Mouse (Mus musculus) CH12.LX (cell line): ENCODE measurements around the gene Stat5b. TPM values are rescaled to one million over a fixed set of nuclear protein-coding genes. Genes with fewer than 3 reads are reported as not detected.

Experiments
- DNase-seq: peaks from one replicate; pipeline ENCODE4 v3.0.0-alpha.2; 2013; ENCODE audit errors: extremely low read depth
- H3K27ac ChIP-seq: 2 replicates; pipeline ENCODE4 v1.5.1; 2012; ENCODE audit warnings: low read depth, mild to moderate bottlenecking, control low read depth, moderate library complexity; ENCODE audit not compliant: insufficient read depth
- H3K27me3 ChIP-seq: replicated peaks from 2 replicates; pipeline ENCODE3; 2012; ENCODE audit warnings: inconsistent platforms
- H3K36me3 ChIP-seq, 2 experiments: replicated peaks in 1 of 2; 2 replicates each; pipeline versions ENCODE3 to v1.6.1; 2012; ENCODE audit warnings: inconsistent platforms in 1 of 2, low read length in 1 of 2, mild to moderate bottlenecking in 1 of 2, mixed read lengths in 1 of 2, moderate library complexity in 1 of 2; ENCODE audit not compliant: control insufficient read depth in 1 of 2, insufficient read depth in 1 of 2
- H3K4me1 ChIP-seq, 2 experiments: 2 replicates each; pipeline ENCODE4 v1.6.1; 2012; ENCODE audit warnings: inconsistent platforms in 1 of 2, moderate library complexity in 1 of 2; ENCODE audit not compliant: insufficient read depth in 2 of 2, control insufficient read depth in 1 of 2
- H3K4me2 ChIP-seq: 2 replicates; pipeline ENCODE4 v1.6.1; 2012; ENCODE audit warnings: low read depth, mild to moderate bottlenecking, control low read depth; ENCODE audit not compliant: poor library complexity, insufficient read depth, severe bottlenecking
- H3K4me3 ChIP-seq, 3 experiments: fragments of 150-350 bp in 1 of 3; sonication (generic) in 1 of 3; replicated peaks in 1 of 3; 2 replicates each; pipeline versions ENCODE3 to v1.5.1; 2011 to 2012; ENCODE audit warnings: low read depth in 2 of 3, low read length in 2 of 3, mild to moderate bottlenecking in 2 of 3, moderate library complexity in 2 of 3, control low read depth in 1 of 3, improper control_type of control experiment in 1 of 3, inconsistent platforms in 1 of 3, mixed read lengths in 1 of 3; ENCODE audit not compliant: poor library complexity in 1 of 3
- H3K79me2 ChIP-seq: replicated peaks from 2 replicates; pipeline ENCODE4 v1.6.1; 2012; ENCODE audit warnings: mild to moderate bottlenecking, moderate library complexity; ENCODE audit not compliant: control insufficient read depth, poor library complexity, insufficient read depth, severe bottlenecking; ENCODE audit errors: extremely low read depth
- H3K9ac ChIP-seq: 2 replicates; pipeline ENCODE4 v1.6.1; 2012; ENCODE audit warnings: low read depth, mild to moderate bottlenecking, control low read depth, moderate library complexity; ENCODE audit not compliant: insufficient read depth
- H3K9me3 ChIP-seq: replicated peaks from 2 replicates; pipeline ENCODE3; 2012; ENCODE audit warnings: low read length, inconsistent platforms, mixed read lengths
- BHLHE40 ChIP-seq: IDR thresholded peaks from 2 replicates; pipeline ENCODE4 v1.6.1; 2011; ENCODE audit warnings: mild to moderate bottlenecking, low read depth, low read length, improper control_type of control experiment
- CTCF ChIP-seq, 2 experiments: IDR thresholded peaks in 1 of 2; conservative IDR thresholded peaks in 1 of 2; 2 replicates each; pipeline ENCODE4 v1.5.1; 2011 to 2012; ENCODE audit warnings: low read depth in 2 of 2, low read length in 2 of 2, improper control_type of control experiment in 1 of 2, inconsistent platforms in 1 of 2, mild to moderate bottlenecking in 1 of 2, moderate library complexity in 1 of 2
- E2F4 ChIP-seq: IDR thresholded peaks from 2 replicates; pipeline ENCODE4 v1.6.1; 2011; ENCODE audit warnings: low read depth, low read length, improper control_type of control experiment; ENCODE audit not compliant: insufficient replicate concordance
- GABPA ChIP-seq: IDR thresholded peaks from 2 replicates; pipeline ENCODE4 v1.6.1; 2012; ENCODE audit warnings: low read depth, low read length, improper control_type of control experiment, inconsistent platforms; ENCODE audit not compliant: insufficient replicate concordance
- IRF4 ChIP-seq: IDR thresholded peaks from 2 replicates; pipeline ENCODE4 v1.6.1; 2014; ENCODE audit warnings: low read depth, mild to moderate bottlenecking, inconsistent platforms, low read length, improper control_type of control experiment
- KAT2A ChIP-seq: IDR thresholded peaks from 2 replicates; pipeline ENCODE4 v1.6.1; 2012; ENCODE audit warnings: low read length, improper control_type of control experiment, inconsistent platforms; ENCODE audit not compliant: insufficient replicate concordance
- MAFK ChIP-seq: IDR thresholded peaks from 2 replicates; pipeline ENCODE4 v1.6.1; 2011; ENCODE audit warnings: low read length, improper control_type of control experiment; ENCODE audit not compliant: insufficient replicate concordance
- MAZ ChIP-seq: IDR thresholded peaks from 2 replicates; pipeline ENCODE4 v1.6.1; 2012; ENCODE audit warnings: low read depth, mild to moderate bottlenecking, inconsistent platforms, low read length, improper control_type of control experiment, moderate library complexity
- MEF2A ChIP-seq: IDR thresholded peaks from 2 replicates; pipeline ENCODE4 v1.6.1; 2014; ENCODE audit warnings: low read depth, mild to moderate bottlenecking, inconsistent platforms, low read length, improper control_type of control experiment, borderline replicate concordance
- MYC ChIP-seq: IDR thresholded peaks from 2 replicates; pipeline ENCODE4 v1.6.1; 2011; ENCODE audit warnings: low read depth, mild to moderate bottlenecking, improper control_type of control experiment, low read length
- NELFE ChIP-seq: IDR thresholded peaks from 2 replicates; pipeline ENCODE4 v1.6.1; 2011; ENCODE audit warnings: low read depth, low read length, improper control_type of control experiment
- NRF1 ChIP-seq: IDR thresholded peaks from 2 replicates; pipeline ENCODE4 v1.6.1; 2014; ENCODE audit warnings: low read depth, mild to moderate bottlenecking, inconsistent platforms, low read length, improper control_type of control experiment, moderate library complexity
- POLR2AphosphoS2 ChIP-seq: IDR thresholded peaks from 2 replicates; pipeline ENCODE4 v1.6.1; 2011; ENCODE audit warnings: low read depth, low read length, improper control_type of control experiment
- RAD21 ChIP-seq: IDR thresholded peaks from 2 replicates; pipeline ENCODE4 v1.6.1; 2011; ENCODE audit warnings: low read depth, mild to moderate bottlenecking, low read length, improper control_type of control experiment, moderate library complexity
- RCOR1 ChIP-seq: conservative IDR thresholded peaks from 2 replicates; pipeline ENCODE4 v1.6.1; 2012; ENCODE audit warnings: low read depth, mild to moderate bottlenecking, inconsistent platforms, low read length, improper control_type of control experiment
- SIN3A ChIP-seq: IDR thresholded peaks from 2 replicates; pipeline ENCODE4 v1.6.1; 2012; ENCODE audit warnings: low read length, improper control_type of control experiment, inconsistent platforms
- TBP ChIP-seq: conservative IDR thresholded peaks from 2 replicates; pipeline ENCODE4 v1.6.1; 2011; ENCODE audit warnings: low read depth, low read length, improper control_type of control experiment
- TCF12 ChIP-seq: IDR thresholded peaks from 2 replicates; pipeline ENCODE4 v1.6.1; 2014; ENCODE audit warnings: low read depth, mild to moderate bottlenecking, inconsistent platforms, low read length, improper control_type of control experiment
- UBTF ChIP-seq: IDR thresholded peaks from 2 replicates; pipeline ENCODE4 v1.6.1; 2012; ENCODE audit warnings: low read depth, mild to moderate bottlenecking, inconsistent platforms, low read length, improper control_type of control experiment, moderate library complexity
- USF1 ChIP-seq: IDR thresholded peaks from 2 replicates; pipeline ENCODE4 v1.6.1; 2014; ENCODE audit warnings: low read depth, mild to moderate bottlenecking, inconsistent platforms, low read length, improper control_type of control experiment
- USF2 ChIP-seq: conservative IDR thresholded peaks from 2 replicates; pipeline ENCODE4 v1.6.1; 2011; ENCODE audit warnings: low read depth, low read length, improper control_type of control experiment
- ZMIZ1 ChIP-seq: IDR thresholded peaks from 2 replicates; pipeline ENCODE4 v1.6.1; 2012; ENCODE audit warnings: low read depth, mild to moderate bottlenecking, inconsistent platforms, low read length, improper control_type of control experiment
- ZNF384 ChIP-seq: IDR thresholded peaks from 2 replicates; pipeline ENCODE4 v1.6.1; 2012; ENCODE audit warnings: low read depth, low read length, improper control_type of control experiment, inconsistent platforms
- dilution Hi-C: fragments of 300-500 bp; cut with MboI; formaldehyde crosslinking; loops from 2 replicates; pipeline ENCODE4 v1.14.3; 2020; ENCODE audit warnings: low sequenced_read_pairs; ENCODE audit not compliant: extremely low pct_unique_long_range_greater_than_20kb, extremely low pct_ligation_motif_present
- in situ Hi-C: fragments of 300-500 bp; cut with MboI; formaldehyde crosslinking; loops from 3 replicates; pipeline ENCODE4 v1.14.3; 2019; ENCODE audit warnings: low sequenced_read_pairs, low pct_ligation_motif_present, low pct_unique_long_range_greater_than_20kb, mixed read lengths
- polyA plus RNA-seq: library from polyadenylated mRNA; unstranded; fragments of >175 nt; gene quantifications from 2 replicates; pipeline ENCODE4 v1.2.1, GENCODE M21; 2012; ENCODE audit warnings: low read depth; ENCODE audit not compliant: insufficient read length
- total RNA-seq, 2 experiments: library from RNA; depleted of rRNA; stranded (reverse); fragments of 300-350 nt in 1 of 2; fragments of >200 nt in 1 of 2; gene quantifications; 2 replicates each; pipeline ENCODE4 v1.2.3; 2012 to 2014

Stat5b gene
- total and polyA plus RNA-seq, 3 experiments, result 11.4 to 24.4 (median 14.0) TPM

DNA sequence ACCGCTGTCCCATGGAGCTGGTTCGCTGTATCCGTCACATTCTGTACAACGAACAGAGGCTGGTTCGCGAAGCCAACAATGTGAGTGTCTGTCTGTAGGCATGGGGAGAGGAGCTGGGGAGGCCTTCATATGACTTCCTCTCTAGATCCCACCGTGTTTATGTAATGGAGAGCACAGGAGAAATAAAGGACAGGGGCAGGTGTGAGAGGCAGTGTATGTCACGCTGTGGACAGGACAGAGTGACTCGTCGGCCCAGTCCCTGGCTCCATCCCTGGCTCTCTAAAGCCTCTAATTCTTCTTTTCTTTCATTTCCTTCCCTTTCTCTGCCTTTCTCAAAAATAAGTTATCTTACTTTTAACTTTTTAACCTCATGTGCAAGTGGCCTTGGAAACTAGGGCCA lies 12.6 kb upstream of the Stat5b start:
- Histone ChIP-seq H3K4me2 (no peak overlapping the region), H3K27ac (no peak overlapping the region), H3K4me3 (no peak overlapping the region), H3K36me3 (peaks cover 16 to 55% of the 10 kb centered on the region in 2 experiments), H3K79me2 (no peaks in the 10 kb centered on the region), H3K27me3 (peaks cover 6% of the 10 kb centered on the region), H3K9me3 (no peaks in the 10 kb centered on the region), H3K9ac (no peak overlapping the region), H3K4me1 (peaks cover 23 to 40% of the 10 kb centered on the region in 2 experiments)
- in situ Hi-C loops (no loop called here), dilution Hi-C loops (no loop called here)
- no peak for DNase-seq
- TF ChIP-seq RAD21, result no peak
- no peak for TF ChIP-seq UBTF
- no peak for TF ChIP-seq GABPA
- no peak for TF ChIP-seq ZMIZ1
- TF ChIP-seq SIN3A, result no peak
- no peak for TF ChIP-seq KAT2A
- TF ChIP-seq MYC, result no peak
- no peak for TF ChIP-seq BHLHE40
- TF ChIP-seq TBP, result no peak
- no peak for TF ChIP-seq IRF4
- TF ChIP-seq E2F4, result no peak
- TF ChIP-seq MEF2A, result no peak
- TF ChIP-seq USF2, result no peak
- TF ChIP-seq CTCF (conservative IDR thresholded peaks at IDR 0.05 in 1 of 2, IDR thresholded peaks at IDR 0.05 in 1 of 2; ENCODE audit: low read depth in 2 of 2, low read length in 2 of 2), result no peak
- TF ChIP-seq TCF12, result no peak
- no peak for TF ChIP-seq NRF1

DNA sequence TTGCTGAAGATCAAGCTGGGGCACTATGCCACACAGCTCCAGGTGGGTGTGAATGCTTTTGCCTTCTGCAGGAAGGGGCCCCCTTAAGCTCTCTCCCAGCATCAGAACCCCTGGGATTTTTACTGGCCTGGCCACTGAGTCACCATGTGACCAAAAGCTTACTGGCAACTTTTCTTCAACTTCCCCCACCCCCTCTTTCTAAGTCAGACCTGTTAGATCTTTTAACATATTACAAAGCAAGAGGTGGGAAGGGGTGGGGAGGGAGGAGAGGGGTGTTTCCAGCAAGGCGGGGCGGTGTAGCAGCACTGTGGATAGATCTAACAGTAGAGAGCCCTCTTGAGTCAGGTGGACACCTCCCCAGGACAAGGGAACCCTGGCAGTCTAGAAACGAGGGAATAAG lies 11.3 kb upstream of the Stat5b start:
- TF ChIP-seq USF1 (no peak), TCF12 (0 out of 2 replicates have a peak, but pooled peaks have one; percentile 21), RCOR1 (no peak), BHLHE40 (no peak), MAFK (no peak), MAZ (no peak), ZNF384 (no peak), MEF2A (0 out of 2 replicates have a peak, but pooled peaks have one; percentile 23), POLR2AphosphoS2 (no peak), NELFE (no peak)
- no peaks in the 10 kb centered on the region for H3K9me3 ChIP-seq
- peaks cover 14 to 47% of the 10 kb centered on the region in 2 experiments for H3K36me3 ChIP-seq
- H3K27ac ChIP-seq, result no peak overlapping the region
- H3K79me2 ChIP-seq, result no peaks in the 10 kb centered on the region
- H3K4me3 ChIP-seq, result peak overlapping the region in 1 of 3 experiments; percentile 91
- in situ Hi-C loops, result no loop called here
- H3K4me2 ChIP-seq, result no peak overlapping the region
- DNase-seq, result no peak
- dilution Hi-C loops, result no loop called here
- peaks cover 23 to 43% of the 10 kb centered on the region in 2 experiments for H3K4me1 ChIP-seq
- H3K27me3 ChIP-seq, result peaks cover 15% of the 10 kb centered on the region
- no peak overlapping the region for H3K9ac ChIP-seq
